Mouse (Mus musculus): ENCODE data around the gene Sp7.

Gene Sp7

DNA sequence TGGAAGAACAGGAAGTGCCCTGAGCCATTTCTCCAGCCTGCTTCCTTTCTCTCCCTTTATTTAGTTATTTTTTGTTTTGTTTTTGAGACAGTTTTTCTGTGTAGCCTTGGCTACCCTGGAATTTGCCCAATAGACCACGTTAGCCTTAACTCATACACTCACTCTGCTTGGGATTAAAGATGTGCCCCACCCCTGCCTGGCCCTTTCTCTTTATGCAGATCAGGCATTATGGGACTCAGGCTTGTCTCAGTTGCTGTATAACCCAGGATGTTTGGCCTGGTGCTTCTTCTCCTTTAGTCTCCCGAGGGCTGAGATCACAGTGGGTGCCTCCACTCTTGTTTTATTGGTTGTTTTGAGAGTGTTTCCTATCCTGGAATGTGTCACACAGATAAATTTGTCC is 25.5 kb upstream of the Sp7 start:
- CTCF ChIA-PET = no interaction called here

DNA sequence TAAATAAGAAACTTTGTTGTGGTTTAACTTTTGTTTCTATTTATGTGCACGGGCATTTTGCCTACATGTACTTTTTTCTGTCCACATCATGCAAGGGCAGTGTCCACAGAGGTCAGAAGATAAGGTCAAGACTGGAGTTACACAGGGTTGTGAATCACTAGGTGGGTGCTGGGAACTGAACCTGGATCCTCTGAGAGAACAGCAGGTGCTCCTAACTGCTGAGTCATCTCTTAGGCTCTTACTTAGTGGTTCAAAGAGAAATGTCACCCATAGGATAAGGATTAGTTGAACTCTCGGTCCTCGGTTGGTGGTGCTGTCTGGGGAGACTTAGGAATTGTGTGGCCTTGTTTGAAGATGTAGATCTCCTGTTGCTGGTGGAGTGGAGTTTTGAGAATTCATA is 22.0 kb upstream of the Sp7 start:
- CTCF ChIA-PET = no interaction called here

DNA sequence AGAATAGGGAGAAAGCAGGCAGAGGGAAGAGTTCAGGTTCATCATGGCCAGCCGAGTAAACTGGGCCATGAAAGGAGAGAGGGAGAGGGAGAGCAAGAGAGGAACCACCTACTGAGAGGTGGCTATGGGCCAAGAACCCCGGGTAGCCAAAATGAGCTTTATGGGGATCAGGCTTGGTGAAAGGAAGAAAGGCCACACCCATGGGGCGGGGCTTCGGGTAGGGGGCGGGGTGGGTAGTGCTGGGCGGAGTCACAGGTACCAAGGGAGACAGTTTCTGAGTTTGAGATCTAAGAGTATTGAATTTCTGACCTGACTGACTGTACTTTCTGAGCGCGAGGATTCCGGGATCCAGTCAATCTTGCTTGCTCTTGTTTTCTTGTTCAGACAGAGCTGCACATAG is 19.7 kb upstream of the Sp7 start:
- CTCF ChIA-PET = no interaction called here

DNA sequence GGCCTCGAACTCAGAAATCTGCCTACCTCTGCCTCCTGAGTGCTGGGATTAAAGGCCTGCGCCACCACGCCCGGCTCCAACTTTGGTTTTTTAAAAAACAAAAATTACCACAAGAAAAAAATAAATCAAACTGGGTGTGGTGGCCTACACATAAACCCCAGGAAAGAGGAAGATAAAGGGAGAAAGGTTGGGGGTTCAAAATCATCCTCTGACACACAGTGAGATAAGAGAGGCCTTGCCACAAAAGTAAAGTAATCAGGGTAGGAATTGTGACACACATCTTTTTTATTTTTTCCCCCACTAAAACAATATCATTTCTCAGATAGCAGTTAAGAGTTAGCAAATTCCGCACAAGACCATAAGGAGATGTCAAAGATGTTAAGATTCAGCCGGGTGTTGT is 16.7 kb upstream of the Sp7 start:
- CTCF ChIA-PET = no interaction called here

DNA sequence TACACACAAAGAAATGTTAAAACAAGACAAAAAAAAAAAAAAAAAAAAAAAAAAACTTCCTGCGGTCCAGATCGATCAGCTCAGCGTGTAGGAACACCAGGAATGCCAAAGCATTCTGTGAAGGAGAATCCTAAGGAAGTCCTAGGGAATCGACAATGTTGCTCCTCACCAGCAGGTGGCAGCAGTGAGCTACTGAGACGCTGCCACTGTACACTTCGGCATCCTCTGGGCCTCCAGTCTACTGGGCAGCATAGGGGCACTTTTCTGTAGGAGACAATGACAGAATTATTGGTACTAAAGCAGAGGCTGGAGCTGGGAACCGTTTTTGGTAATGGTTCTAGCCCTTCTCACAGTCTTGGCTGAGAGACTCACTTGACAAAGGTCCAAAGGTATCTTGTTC is 14.6 kb upstream of the Sp7 start:
- CTCF ChIA-PET = interaction anchor here (0.7 to 1.7 kb wide), 6 partner anchors 27 to 1918 kb away, joined by 3 to 12 read pairs (median 4); no protein-coding TSS in a partner anchor

DNA sequence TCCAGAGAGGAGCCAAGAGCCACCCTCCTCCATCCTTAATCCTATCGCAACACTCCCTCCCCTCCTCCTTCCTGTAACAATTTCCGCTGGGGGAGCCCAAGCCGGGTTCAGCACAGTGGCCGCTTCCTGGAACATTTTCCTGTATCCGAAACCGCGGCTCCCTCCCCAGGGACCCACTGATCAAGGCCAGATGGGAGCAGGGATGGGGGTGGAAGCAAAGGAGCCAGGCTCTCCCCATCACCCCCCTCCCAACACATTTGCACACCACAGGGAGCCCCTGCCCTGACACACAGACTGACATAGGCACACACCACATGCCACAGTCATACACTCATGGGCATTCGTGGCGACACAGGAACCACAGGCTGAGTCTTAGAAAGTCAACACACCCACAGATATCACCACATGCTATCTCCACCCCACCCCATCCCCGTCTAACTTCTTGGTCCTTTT is 10.9 kb upstream of the Sp7 start:
- CTCF ChIA-PET = interaction anchor here (0.6 kb wide), 1 partner anchor 28 kb away, joined by 3 read pairs; the partner anchor contains the start of gene Sp1

DNA sequence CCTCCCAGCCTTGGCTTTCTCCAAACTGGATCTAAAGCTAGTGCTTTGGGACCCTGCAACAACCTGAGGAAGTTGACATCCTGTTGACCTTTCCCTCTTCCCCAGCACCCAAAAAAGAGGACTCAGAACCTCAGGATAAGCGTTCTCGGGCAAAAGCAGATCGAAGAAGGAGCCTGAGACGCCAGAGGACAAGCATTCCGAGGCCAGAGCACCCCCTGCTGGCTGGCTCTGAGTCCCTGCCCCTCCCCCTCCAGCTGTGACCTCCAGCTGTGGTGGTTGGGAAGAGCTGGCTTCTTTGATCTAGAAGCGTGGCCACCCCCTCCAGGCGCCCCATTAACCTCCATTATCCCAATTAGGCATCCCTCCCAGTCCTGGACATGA is 10.2 kb upstream of the Sp7 start:
- CTCF ChIA-PET = interaction anchor here (0.6 kb wide), 1 partner anchor 29 kb away, joined by 3 read pairs; the partner anchor contains the start of gene Sp1

DNA sequence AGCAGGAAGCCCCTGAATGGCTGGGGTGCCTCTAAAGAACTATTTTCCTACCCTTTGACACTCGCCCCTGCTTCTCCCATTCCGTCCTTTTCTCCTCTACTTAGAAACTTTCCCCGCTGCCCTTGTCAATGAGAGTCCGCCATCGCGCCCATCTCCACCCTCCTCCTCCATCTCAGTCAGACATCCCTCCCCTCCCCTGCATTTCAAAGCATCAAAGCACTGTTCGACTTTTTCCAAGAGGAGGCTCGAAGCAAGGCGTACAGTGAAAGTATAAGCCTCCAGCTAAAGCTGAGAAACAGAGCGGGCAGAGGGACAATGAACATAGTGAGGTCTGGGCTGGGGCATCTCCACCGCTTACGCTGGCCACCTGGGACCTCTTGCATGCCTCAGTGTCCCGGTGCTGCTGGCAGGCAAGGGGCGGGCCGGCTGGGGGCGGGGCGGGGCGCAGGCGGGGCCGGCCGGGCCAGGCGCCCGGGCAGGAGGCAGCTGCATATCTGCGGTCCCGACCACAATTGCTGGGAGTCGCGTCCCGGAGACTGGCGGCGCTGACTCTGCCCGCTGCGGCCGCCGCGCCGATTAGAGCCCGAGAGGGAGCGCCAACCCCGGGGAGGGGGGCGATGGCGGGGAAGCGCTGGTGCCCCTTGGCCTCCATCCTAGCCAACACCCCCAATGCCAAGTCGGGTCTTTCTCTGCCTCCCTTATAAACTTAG is 9.6 kb upstream of the Sp7 start:
- CTCF ChIA-PET = interaction anchor here (0.7 kb wide), 1 partner anchor 22 kb away, joined by 3 read pairs; no protein-coding TSS in a partner anchor

DNA sequence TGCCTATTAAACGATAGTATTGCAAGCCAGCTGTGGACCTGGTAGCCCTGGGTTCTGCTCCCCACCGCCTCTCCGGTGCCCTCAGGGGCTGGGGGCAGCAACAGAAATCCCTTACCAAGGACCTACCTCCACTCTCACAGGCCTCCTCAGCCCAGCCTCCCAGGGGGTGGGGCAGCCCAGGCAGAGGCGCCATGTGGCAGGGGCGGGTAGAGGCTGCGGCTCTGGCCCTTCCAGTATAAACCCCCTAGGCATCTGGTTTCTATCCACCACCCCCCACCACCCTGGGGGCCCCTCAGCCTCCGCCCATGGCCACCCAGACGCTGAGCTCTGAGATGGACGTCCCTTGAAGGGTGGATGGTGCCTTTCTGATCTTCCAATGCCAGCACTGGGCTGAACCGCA is 3.7 kb upstream of the Sp7 start:
- CTCF ChIA-PET = interaction anchor here (0.6 kb wide), 1 partner anchor 94 kb away, joined by 3 read pairs; no protein-coding TSS in a partner anchor

DNA sequence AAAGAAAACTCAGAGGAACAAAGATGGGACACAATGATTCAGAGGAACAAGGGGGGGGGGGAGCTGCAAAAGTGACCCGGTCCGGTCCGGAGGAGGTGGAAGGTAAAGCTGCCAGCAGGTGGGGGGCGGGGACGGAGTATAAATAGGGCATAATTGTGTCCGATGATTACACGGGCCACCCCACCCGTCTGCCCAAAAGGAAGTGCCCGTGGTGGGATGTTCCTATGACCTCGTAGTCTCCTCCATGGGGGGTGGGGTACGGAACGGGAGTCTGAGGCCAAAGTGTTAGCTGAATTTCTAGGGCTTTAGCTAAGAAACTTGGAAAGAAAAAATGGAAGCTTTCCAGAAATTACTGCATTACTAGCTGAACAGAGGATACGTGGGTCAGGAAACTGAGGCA is 3.0 kb upstream of the Sp7 start:
- CTCF ChIA-PET = interaction anchor here (0.6 kb wide), 2 partner anchors 54 to 93 kb away, joined by 3 read pairs; no protein-coding TSS in a partner anchor

DNA sequence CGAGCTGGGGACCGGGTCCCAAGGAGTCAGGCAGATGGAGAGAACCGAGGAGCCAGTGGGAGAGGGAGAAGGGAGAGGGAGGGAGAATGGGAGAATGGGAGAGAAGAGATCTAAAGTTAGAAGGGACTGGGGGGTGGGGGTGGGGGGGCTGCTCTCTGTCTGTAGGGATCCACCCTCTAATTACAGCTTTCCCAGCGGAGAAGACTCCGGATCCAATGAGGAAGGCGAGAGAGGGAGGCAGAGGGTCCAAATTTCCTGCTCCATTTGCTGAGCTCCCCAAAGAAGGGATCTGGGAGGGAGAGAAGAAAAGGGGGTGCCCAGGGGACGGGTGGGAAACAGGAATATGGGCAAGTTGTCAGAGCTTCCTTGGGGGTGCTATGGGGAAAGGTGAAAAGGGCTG is 744 bp downstream of the Sp7 start:
- CTCF ChIA-PET = interaction anchor here (0.6 to 1.0 kb wide), 3 partner anchors 16 to 82 kb away, joined by 3 to 5 read pairs (median 4); partner anchors contain the start of gene Aaas

DNA sequence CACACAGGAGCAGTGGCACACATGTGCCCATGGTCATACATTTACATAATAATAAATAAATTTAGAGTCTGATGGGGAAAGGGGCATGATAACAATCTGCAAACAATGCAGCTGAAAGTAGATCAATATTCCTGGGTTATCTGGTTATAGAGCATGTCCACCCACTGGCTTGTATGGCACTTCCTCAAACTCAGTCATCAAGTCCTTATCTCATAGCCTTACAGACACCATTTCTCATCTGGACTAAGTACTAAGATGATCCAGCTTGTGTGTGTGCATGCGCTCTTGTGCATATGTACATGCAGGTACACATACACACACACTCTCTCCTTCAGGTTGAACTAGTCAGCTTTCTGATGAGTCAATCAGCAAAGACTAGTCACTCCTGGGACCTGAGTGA is 2.3 kb downstream of the Sp7 start:
- CTCF ChIA-PET = interaction anchor here (0.5 kb wide), 1 partner anchor 9 kb away, joined by 3 read pairs; no protein-coding TSS in a partner anchor

DNA sequence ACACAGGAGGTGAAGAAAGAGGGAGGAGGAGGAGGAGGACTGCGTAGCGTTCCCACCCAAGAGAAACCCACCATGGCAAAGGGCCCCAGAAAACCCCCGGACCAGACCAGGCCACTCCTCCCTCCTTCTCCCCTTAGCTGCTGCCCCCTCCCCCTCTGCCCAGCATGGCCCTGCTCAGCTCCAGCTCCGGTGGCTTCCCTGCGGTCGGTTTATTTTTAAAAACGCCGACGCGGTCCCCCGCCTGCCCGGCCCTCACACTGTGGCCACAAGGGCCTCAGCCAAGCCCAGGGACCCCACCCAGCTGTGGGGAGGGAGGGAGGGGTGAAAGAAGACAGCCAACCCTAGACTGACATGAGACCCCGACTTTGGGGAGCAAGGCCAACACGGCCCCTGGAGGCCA is 4.3 kb downstream of the Sp7 start:
- CTCF ChIA-PET = interaction anchor here (0.5 to 0.6 kb wide), 2 partner anchors 399 to 593 kb away, joined by 3 read pairs; no protein-coding TSS in a partner anchor

DNA sequence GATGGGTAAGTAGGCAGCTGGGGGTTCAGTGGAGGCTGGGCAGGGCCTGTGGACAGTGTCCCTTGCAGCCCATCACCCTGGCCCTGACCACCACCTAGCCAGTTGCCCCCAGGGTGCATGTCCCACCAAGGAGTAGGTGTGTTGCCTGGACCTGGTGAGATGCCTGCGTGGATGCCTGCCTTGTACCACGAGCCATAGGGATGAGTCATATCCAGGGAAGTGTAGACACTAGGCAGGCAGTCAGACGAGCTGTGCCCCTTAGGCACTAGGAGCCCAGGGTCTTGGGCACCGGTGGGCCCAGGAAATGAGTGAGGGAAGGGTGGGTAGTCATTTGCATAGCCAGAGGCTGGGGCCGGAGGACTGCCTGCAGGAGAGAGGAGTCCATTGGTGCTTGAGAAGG is 8.1 kb downstream of the Sp7 start:
- CTCF ChIA-PET = no interaction called here

DNA sequence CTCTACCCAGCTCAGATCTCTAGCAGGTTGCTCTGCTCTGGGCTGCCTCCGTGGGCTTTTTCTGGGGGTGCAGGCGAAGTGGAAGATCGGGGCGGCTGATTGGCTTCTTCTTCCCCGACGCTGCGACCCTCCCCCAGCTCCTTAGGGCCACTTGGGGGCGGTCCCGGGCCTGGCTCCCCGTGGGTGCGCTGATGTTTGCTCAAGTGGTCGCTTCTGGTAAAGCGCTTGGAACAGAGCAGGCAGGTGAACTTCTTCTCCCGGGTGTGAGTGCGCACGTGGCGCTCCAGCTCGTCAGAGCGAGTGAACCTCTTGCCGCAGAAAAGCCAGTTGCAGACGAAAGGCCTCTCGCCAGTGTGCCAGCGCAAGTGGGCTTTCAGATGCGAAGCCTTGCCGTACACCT is 8.9 kb downstream of the Sp7 start:
- CTCF ChIA-PET = no interaction called here

DNA sequence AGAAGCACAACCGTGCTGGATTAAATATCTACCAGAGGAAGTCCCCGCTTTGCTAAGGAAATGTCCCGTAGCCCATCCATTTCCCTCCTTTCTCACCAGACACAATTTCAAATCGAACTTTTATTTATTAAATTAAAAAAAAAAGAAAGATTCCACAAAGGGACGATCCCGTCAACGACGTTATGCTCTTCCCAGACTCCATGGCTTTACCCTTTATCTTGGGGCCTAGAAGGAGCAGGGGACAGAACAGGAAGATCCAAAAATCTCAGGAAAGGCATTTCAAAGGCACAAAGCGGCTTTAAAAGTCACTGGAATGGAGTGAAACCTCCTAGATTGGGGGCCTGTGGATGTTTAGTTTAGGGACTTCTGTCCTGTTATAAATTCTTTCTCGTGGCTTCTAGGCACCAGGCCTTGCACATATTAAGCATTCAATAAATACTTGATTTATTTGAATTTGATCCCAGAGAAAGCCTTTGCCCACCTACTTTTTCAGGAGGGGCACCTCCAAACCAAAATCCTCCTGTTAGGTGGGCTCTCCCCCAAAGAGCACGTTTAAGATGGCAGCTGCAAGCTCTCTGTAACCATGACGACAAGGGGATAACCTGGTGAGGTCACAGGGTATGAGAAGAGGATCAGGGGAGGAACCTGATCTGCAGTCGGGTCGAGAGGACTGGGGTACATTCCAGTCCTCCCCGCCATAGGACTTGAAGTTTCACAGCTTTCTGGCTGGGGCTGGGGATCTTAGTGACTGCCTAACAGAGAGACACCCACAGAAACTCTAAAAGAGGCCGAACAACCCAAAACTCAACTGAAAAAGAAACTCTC is 10.3 kb downstream of the Sp7 start:
- CTCF ChIA-PET = no interaction called here

DNA sequence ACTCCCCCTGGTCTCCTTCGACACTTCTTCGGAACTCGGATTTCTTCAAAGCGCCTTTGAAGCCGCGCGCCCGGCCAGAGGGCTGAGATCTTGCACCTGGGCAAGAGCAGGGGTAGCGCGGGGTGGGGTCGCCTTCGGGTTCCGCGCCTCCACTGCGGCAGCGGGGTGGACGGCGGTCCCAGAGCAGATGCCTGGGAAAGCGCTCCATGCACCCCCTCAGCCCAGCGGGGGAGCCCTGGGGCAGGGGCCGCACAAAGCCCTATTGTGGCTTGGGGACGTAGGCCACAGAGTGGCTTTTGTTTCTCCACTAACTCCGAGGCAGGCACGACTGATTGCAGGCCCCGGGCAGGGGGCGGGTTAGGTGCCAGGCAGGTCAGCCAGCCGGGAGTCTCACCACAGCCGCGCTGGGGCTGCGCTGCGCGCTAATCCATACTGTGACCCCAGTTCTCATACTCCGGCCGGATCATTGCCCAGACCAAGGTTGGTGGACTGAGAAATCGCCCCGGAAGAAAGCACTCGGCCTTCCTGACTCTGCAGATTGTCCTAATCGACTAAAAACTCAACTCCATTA is 11.0 kb downstream of the Sp7 start:
- CTCF ChIA-PET = interaction anchor here (0.5 to 0.6 kb wide), 2 partner anchors 64 to 72 kb away, joined by 3 to 4 read pairs; no protein-coding TSS in a partner anchor

DNA sequence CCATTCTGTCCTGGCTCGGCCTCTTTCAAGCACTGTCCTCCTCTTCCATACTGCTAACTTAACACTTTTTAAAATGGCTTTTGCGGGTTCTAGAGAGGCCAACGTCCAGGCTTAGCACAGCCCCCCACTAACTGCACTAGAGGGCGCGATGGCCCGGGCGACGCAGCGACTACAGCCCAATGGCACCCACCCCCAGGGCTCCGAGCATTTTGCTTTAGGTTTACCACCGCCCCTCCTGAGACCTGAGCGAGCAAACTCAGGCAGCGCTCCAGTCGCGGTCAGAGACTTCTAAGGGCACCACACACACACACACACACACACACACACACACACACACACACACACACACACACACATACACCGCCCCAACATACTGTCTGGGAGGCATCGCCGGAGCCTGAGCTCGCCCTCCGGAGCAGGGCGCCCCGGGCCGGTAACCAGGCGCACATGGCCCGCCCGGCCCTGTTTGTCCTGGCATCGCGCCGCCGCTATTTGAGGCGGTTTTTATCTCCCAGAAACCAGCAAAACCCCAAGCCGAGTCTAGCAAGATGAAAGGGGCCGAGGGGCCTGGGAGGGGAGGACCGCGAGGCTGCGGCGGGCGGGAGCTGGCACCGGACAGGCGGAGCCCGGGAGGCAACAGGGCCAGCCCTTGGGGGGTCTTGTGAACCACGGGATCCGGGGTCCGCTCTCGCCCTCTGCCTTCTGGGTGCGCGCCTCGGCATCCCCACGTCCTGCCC is 11.7 kb downstream of the Sp7 start:
- CTCF ChIA-PET = interaction anchor here (0.5 to 0.6 kb wide), 2 partner anchors 65 to 72 kb away, joined by 3 to 4 read pairs; no protein-coding TSS in a partner anchor

DNA sequence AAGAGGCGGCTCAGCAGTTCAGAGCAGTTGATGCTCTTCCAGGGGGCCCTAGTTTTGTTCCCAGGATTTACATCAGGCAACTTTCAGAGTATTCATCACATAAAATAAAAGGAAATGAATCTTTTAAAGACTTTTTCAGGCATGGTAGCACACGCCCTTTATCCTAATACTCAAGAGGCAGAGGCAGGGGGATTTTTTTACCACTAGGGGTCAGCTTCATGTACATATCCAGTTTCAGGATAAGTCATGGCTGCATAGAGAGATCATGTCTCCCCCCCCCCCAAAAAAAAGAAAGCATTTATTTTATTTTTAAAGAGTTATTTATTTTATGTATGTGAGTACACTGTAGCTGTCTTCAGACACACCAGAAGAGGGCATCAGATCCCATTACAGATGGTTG is 13.0 kb downstream of the Sp7 start:
- CTCF ChIA-PET = no interaction called here

DNA sequence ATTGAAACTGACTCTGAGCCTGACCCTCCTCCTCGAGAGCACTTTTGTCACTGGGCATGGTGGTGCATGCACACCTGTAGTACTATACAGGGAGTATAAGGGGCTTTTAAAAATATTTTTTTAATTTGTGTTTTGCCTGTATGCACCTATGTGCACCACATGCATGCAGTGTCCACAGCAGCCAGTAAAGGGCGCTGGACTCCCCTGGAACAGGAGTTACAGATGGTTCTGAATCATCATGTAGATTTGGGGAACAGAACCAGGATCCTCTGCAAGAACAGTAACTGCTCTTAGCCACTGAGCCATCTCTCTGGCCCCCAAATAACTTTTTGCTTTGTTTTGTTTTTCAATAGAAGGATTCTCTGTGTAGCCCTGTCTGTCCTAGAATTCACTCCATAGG is 14.8 kb downstream of the Sp7 start:
- CTCF ChIA-PET = interaction anchor here (0.6 to 0.7 kb wide), 2 partner anchors 59 to 1781 kb away, joined by 5 to 9 read pairs; no protein-coding TSS in a partner anchor

DNA sequence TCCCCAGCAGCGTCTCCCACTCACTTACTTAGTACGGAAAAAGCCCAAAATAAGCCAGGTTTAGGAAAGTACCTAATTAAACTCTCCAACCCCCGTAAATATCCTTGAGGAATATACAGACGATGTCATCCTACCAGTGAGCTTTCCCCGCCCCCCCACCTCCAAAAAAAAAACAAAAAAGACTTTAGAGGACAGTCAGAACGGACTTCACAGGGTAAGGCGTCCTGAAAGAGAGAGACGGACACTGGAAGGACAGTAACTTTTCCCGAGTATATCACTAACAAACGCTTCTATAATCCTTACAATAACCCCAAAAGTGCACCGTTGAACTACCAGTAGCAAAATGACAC is 16.1 kb downstream of the Sp7 start:
- CTCF ChIA-PET = interaction anchor here (0.5 to 0.9 kb wide), 2 partner anchors 15 to 64 kb away, joined by 3 to 5 read pairs; no protein-coding TSS in a partner anchor
